ENCODE assay signal across 7 mouse cellular contexts in genomic region chr1:182670563-182671342, GRCm38 (mm10).
DNase-seq lines count a peak whose midpoint lies in the region; ATAC-seq and TF ChIP-seq lines count a peak whose summit lies in the region.

No protein-coding gene starts in this region.

- TF ChIP-seq CTCF in E14TG2a.4 (conservative IDR thresholded peaks at IDR 0.05; ENCODE audit: low read length): no peak
- TF ChIP-seq CTCF in heart, postnatal 0 days (IDR thresholded peaks at IDR 0.05; ENCODE audit: low read depth): no peak

- H3K27ac ChIP-seq in heart, postnatal 0 days (ENCODE audit: low read depth): peak overlapping the region; percentile 73

- TF ChIP-seq EP300 in heart, postnatal 0 days (IDR thresholded peaks at IDR 0.05; ENCODE audit: low read depth): peak; percentile 81

- no peak overlapping the region for H3K4me2 ChIP-seq in heart, postnatal 0 days (ENCODE audit: low read depth, low read length)

- 0 out of 2 replicates have a peak overlapping the region, but pooled peaks have one; percentile 4 for H3K4me3 ChIP-seq in E14TG2a.4 (replicated peaks; ENCODE audit: low read length)
- no peak overlapping the region for H3K4me3 ChIP-seq in heart, postnatal 0 days (ENCODE audit: low read depth, low read length)

- H3K4me1 ChIP-seq in E14TG2a.4 (replicated peaks; ENCODE audit: low read depth, low read length): peaks cover 45% of the 10 kb centered on the region
- peaks cover 15% of the 10 kb centered on the region for H3K4me1 ChIP-seq in heart, postnatal 0 days (ENCODE audit: control insufficient read depth, insufficient read depth)

- H3K27me3 ChIP-seq in E14TG2a.4 (ENCODE audit: insufficient read depth, low read length): peaks cover 8% of the 10 kb centered on the region; the same call in 1 of the 2 replicates
- H3K27me3 ChIP-seq in heart, postnatal 0 days (ENCODE audit: control insufficient read depth, insufficient read depth, low read length): no peaks in the 10 kb centered on the region

- 42% methylated on average over 11 of the region's 11 CpGs for WGBS in heart, postnatal 0 days

- peaks cover 13% of the 10 kb centered on the region for H3K9me3 ChIP-seq in E14TG2a.4 (ENCODE audit: low read length)
- H3K9me3 ChIP-seq in heart, postnatal 0 days (replicated peaks; ENCODE audit: control insufficient read depth, low read length): peaks cover 6% of the 10 kb centered on the region; the same call in 1 of the 2 replicates

- H3K9ac ChIP-seq in heart, postnatal 0 days (replicated peaks; ENCODE audit: low read depth, low read length): no peak overlapping the region

- H3K36me3 ChIP-seq in E14TG2a.4 (ENCODE audit: insufficient read depth, low read length): no peaks in the 10 kb centered on the region
- no peaks in the 10 kb centered on the region for H3K36me3 ChIP-seq in heart, postnatal 0 days (replicated peaks; ENCODE audit: control insufficient read depth, insufficient read depth, low read length)

- peak; percentile 83 for ATAC-seq in heart, postnatal 0 days (ENCODE audit: insufficient read depth, low read depth)
- ATAC-seq in frontal cortex, adult (ENCODE audit: low TSS enrichment): no peak

- peak; percentile 34 for DNase-seq in adipocyte (ENCODE audit: low spot score)
- DNase-seq in heart, postnatal 0 days (ENCODE audit: low spot score): peak; percentile 49
- DNase-seq in kidney, postnatal 4 days: peak; percentile 62 to 80
- no peak for DNase-seq in thymus, postnatal 4 days
- no peak for DNase-seq in cerebellum, adult 8-10 months

Comparison
In these comparisons a context has a peak if more than half of its experiments do, and no peak if none do; other contexts are left out.
1. DNase-seq: peak in adipocyte (single experiment), heart, postnatal 0 days (single experiment) and kidney, postnatal 4 days (2 of 2); none in thymus, postnatal 4 days (single experiment) and cerebellum, adult 8-10 months (single experiment).